Mouse (Mus musculus): ENCODE results near the gene Cacng6. TPM values are rescaled to one million over a fixed set of nuclear protein-coding genes. Genes with fewer than 3 reads are reported as not detected.

The Cacng6 gene
- polyA plus RNA-seq, 1 experiment: 15.0 TPM

DNA sequence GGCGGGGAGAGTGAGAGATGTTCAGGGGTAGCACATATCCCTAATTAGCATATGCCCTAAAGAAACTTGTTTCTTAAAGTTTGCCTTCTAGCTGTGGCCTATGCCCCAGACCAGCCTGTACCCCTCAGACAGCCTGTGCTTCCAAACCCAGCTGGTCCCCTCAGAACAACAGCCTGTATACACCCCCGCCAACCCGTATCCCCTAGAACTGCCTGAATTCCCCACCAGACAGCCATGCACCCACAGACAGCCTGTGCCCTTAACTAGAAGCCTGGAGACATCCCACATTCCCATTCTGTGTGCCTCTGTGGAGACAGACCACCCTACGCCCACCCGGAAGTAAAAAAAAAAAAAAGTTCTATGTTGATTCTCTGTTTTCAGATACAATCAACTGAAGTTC is 1.1 kb downstream of the Cacng6 start:
- Histone ChIP-seq H3K36me3 (ENCODE audit: control insufficient read depth, insufficient read depth) (no peaks in the 10 kb centered on the region), H3K27me3 (ENCODE audit: control insufficient read depth, insufficient read depth, insufficient read length) (no peaks in the 10 kb centered on the region), H3K79me2 (ENCODE audit: control insufficient read depth, insufficient read depth) (no peaks in the 10 kb centered on the region), H3K4me3 (no peak overlapping the region), H3K4me2 (ENCODE audit: low read depth) (peak overlapping the region; percentile 30), H3ac (ENCODE audit: control insufficient read depth, insufficient read length) (no peak overlapping the region)
- TF ChIP-seq USF1 (IDR thresholded peaks at IDR 0.05; ENCODE audit: low read depth) (no peak), MAX (IDR thresholded peaks at IDR 0.05; ENCODE audit: low read depth) (no peak), POLR2AphosphoS2 (IDR thresholded peaks at IDR 0.05; ENCODE audit: insufficient read length, low read depth) (no peak), MYOG (IDR thresholded peaks at IDR 0.05; ENCODE audit: control insufficient read depth in 1 of 3, insufficient read depth in 1 of 3, insufficient read length in 2 of 3, low read depth in 2 of 3) (no peak), REST (IDR thresholded peaks at IDR 0.05; ENCODE audit: insufficient read depth, insufficient read length) (no peak)

DNA sequence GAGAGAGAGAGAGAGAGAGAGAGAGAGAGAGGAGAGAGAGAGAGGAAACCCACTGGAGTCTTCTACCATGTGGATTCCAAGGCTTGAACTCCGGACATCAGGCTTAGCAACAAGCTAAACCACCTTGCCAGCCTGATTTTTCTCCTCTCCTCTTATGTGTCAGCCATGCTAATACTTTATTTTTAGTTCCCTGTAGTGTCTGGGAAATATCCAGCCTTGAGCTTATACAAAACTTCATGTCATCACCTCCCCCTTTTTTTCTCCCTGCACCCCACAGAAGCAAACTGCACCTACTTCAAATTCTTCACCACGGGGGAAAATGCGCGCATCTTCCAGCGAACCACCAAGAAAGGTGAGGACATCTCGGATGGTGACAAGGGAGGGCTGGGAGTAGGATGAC is 6.2 kb downstream of the Cacng6 start:
- H3K27me3 ChIP-seq (ENCODE audit: control insufficient read depth, insufficient read depth, insufficient read length): no peaks in the 10 kb centered on the region
- H3K36me3 ChIP-seq (ENCODE audit: control insufficient read depth, insufficient read depth): no peaks in the 10 kb centered on the region
- H3K4me2 ChIP-seq (ENCODE audit: low read depth): no peak overlapping the region
- no peak overlapping the region for H3ac ChIP-seq (ENCODE audit: control insufficient read depth, insufficient read length)
- TF ChIP-seq POLR2AphosphoS2 (IDR thresholded peaks at IDR 0.05; ENCODE audit: insufficient read length, low read depth): no peak
- no peak for TF ChIP-seq TCF12 (IDR thresholded peaks at IDR 0.05; ENCODE audit: insufficient read depth, poor library complexity, severe bottlenecking)
- TF ChIP-seq MYOD1 (IDR thresholded peaks at IDR 0.05; ENCODE audit: control insufficient read depth in 1 of 3, insufficient read length in 2 of 3, low read depth in 2 of 3): no peak
- TF ChIP-seq MAX (IDR thresholded peaks at IDR 0.05; ENCODE audit: low read depth): no peak
- TF ChIP-seq CEBPB (IDR thresholded peaks at IDR 0.05; ENCODE audit: insufficient read depth, poor library complexity, severe bottlenecking): no peak
- TF ChIP-seq USF1 (IDR thresholded peaks at IDR 0.05; ENCODE audit: low read depth): no peak
- TF ChIP-seq POLR2A (IDR thresholded peaks at IDR 0.05; ENCODE audit: insufficient read length, low read depth): no peak
- TF ChIP-seq MYOG (IDR thresholded peaks at IDR 0.05; ENCODE audit: control insufficient read depth in 1 of 3, insufficient read depth in 1 of 3, insufficient read length in 2 of 3, low read depth in 2 of 3): no peak
- TF ChIP-seq SRF (IDR thresholded peaks at IDR 0.05; ENCODE audit: control insufficient read depth, insufficient read length, low read depth): no peak
- TF ChIP-seq TCF3 (IDR thresholded peaks at IDR 0.05; ENCODE audit: insufficient read length, low read depth): no peak
- no peak for TF ChIP-seq E2F4 (IDR thresholded peaks at IDR 0.05; ENCODE audit: insufficient read depth)
- TF ChIP-seq REST (IDR thresholded peaks at IDR 0.05; ENCODE audit: insufficient read depth, insufficient read length): no peak
- no peak overlapping the region for H3K4me3 ChIP-seq
- H3K79me2 ChIP-seq (ENCODE audit: control insufficient read depth, insufficient read depth): no peaks in the 10 kb centered on the region

DNA sequence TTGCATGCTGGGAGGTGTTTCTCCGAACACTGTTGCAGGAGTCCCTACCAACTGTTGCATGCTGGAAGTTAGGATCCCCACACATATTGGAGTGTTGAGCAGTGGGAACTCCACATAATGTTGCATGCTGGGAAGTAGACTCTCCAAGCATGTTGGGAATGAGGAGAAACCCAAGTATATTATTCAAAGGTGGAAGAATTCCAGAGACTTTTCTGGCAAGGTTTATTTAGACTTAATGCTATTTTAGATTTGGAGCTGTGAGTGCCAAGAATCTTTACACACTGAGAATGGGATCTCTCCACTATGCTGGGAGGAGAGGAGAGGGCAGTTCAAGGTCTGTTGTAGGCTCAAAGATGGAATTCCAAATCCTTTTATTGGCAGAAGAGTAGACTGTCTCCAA is 8.1 kb downstream of the Cacng6 start:
- no peak overlapping the region for H3ac ChIP-seq (ENCODE audit: control insufficient read depth, insufficient read length)
- TF ChIP-seq SRF (IDR thresholded peaks at IDR 0.05; ENCODE audit: control insufficient read depth, insufficient read length, low read depth) (no peak), TCF12 (IDR thresholded peaks at IDR 0.05; ENCODE audit: insufficient read depth, poor library complexity, severe bottlenecking) (no peak), CEBPB (IDR thresholded peaks at IDR 0.05; ENCODE audit: insufficient read depth, poor library complexity, severe bottlenecking) (no peak), MAX (IDR thresholded peaks at IDR 0.05; ENCODE audit: low read depth) (no peak), E2F4 (IDR thresholded peaks at IDR 0.05; ENCODE audit: insufficient read depth) (no peak), POLR2A (IDR thresholded peaks at IDR 0.05; ENCODE audit: insufficient read length, low read depth) (no peak), MYOG (IDR thresholded peaks at IDR 0.05; ENCODE audit: control insufficient read depth in 1 of 3, insufficient read depth in 1 of 3, insufficient read length in 2 of 3, low read depth in 2 of 3) (no peak), TCF3 (IDR thresholded peaks at IDR 0.05; ENCODE audit: insufficient read length, low read depth) (no peak), REST (IDR thresholded peaks at IDR 0.05; ENCODE audit: insufficient read depth, insufficient read length) (no peak), POLR2AphosphoS2 (IDR thresholded peaks at IDR 0.05; ENCODE audit: insufficient read length, low read depth) (no peak), USF1 (IDR thresholded peaks at IDR 0.05; ENCODE audit: low read depth) (no peak), MYOD1 (IDR thresholded peaks at IDR 0.05; ENCODE audit: control insufficient read depth in 1 of 3, insufficient read length in 2 of 3, low read depth in 2 of 3) (no peak)
- H3K4me3 ChIP-seq: no peak overlapping the region
- no peaks in the 10 kb centered on the region for H3K36me3 ChIP-seq (ENCODE audit: control insufficient read depth, insufficient read depth)
- no peaks in the 10 kb centered on the region for H3K79me2 ChIP-seq (ENCODE audit: control insufficient read depth, insufficient read depth)
- no peaks in the 10 kb centered on the region for H3K27me3 ChIP-seq (ENCODE audit: control insufficient read depth, insufficient read depth, insufficient read length)
- no peak overlapping the region for H3K4me2 ChIP-seq (ENCODE audit: low read depth)

DNA sequence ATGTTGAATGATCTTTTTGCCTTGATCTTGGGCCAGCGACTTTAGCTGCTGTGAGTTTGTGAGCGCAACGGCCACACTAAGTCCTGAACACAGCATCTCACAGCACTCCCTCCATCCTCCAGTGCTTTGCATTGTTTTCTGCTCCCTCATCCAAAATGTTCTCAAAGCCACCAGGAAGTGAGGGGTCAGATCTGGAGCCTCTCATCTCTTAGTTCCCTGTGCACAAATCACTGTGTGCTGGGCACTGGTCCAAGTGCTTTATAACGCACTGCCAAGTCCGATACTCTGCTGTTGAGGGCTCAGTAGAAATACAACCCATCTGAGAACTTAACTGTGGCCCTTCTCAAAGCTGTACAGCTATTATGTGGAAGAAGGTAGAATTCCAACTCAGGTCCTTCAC is 13.9 kb downstream of the Cacng6 start:
- Histone ChIP-seq H3ac (ENCODE audit: control insufficient read depth, insufficient read length) (no peak overlapping the region), H3K27me3 (ENCODE audit: control insufficient read depth, insufficient read depth, insufficient read length) (no peaks in the 10 kb centered on the region), H3K36me3 (ENCODE audit: control insufficient read depth, insufficient read depth) (no peaks in the 10 kb centered on the region), H3K79me2 (ENCODE audit: control insufficient read depth, insufficient read depth) (no peaks in the 10 kb centered on the region), H3K4me3 (no peak overlapping the region), H3K4me2 (ENCODE audit: low read depth) (no peak overlapping the region)
- TF ChIP-seq MYOG (IDR thresholded peaks at IDR 0.05; ENCODE audit: control insufficient read depth in 1 of 3, insufficient read depth in 1 of 3, insufficient read length in 2 of 3, low read depth in 2 of 3) (no peak), POLR2AphosphoS2 (IDR thresholded peaks at IDR 0.05; ENCODE audit: insufficient read length, low read depth) (no peak), MAX (IDR thresholded peaks at IDR 0.05; ENCODE audit: low read depth) (no peak), CEBPB (IDR thresholded peaks at IDR 0.05; ENCODE audit: insufficient read depth, poor library complexity, severe bottlenecking) (no peak), TCF3 (IDR thresholded peaks at IDR 0.05; ENCODE audit: insufficient read length, low read depth) (no peak), USF1 (IDR thresholded peaks at IDR 0.05; ENCODE audit: low read depth) (no peak), SRF (IDR thresholded peaks at IDR 0.05; ENCODE audit: control insufficient read depth, insufficient read length, low read depth) (no peak), POLR2A (IDR thresholded peaks at IDR 0.05; ENCODE audit: insufficient read length, low read depth) (no peak)

DNA sequence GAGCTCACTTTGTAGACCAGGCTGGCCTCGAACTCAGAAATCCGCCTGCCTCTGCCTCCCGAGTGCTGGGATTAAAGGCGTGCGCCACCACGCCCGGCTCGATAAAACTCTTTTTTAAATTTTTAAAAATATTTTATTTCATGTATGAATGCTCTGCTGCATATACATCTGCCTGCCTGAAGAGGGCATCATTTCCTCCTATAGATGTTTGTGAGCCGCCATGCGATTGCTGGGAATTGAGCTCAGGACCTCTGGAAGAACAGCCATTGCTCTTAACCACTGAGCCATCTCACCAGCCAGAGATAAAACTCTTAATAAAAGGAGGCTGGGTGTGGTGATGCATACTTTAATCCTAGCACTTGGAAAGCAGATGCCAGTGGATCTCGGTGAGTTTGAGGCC is 16.0 kb downstream of the Cacng6 start:
- TF ChIP-seq CEBPB (IDR thresholded peaks at IDR 0.05; ENCODE audit: insufficient read depth, poor library complexity, severe bottlenecking): no peak
- no peak for TF ChIP-seq TCF3 (IDR thresholded peaks at IDR 0.05; ENCODE audit: insufficient read length, low read depth)
- TF ChIP-seq POLR2A (IDR thresholded peaks at IDR 0.05; ENCODE audit: insufficient read length, low read depth): no peak
- no peak for TF ChIP-seq TCF12 (IDR thresholded peaks at IDR 0.05; ENCODE audit: insufficient read depth, poor library complexity, severe bottlenecking)
- no peak for TF ChIP-seq POLR2AphosphoS2 (IDR thresholded peaks at IDR 0.05; ENCODE audit: insufficient read length, low read depth)
- TF ChIP-seq SRF (IDR thresholded peaks at IDR 0.05; ENCODE audit: control insufficient read depth, insufficient read length, low read depth): no peak
- no peak for TF ChIP-seq MYOG (IDR thresholded peaks at IDR 0.05; ENCODE audit: control insufficient read depth in 1 of 3, insufficient read depth in 1 of 3, insufficient read length in 2 of 3, low read depth in 2 of 3)
- TF ChIP-seq MAX (IDR thresholded peaks at IDR 0.05; ENCODE audit: low read depth): no peak
- no peak for TF ChIP-seq MYOD1 (IDR thresholded peaks at IDR 0.05; ENCODE audit: control insufficient read depth in 1 of 3, insufficient read length in 2 of 3, low read depth in 2 of 3)
- TF ChIP-seq USF1 (IDR thresholded peaks at IDR 0.05; ENCODE audit: low read depth): no peak
- no peak for TF ChIP-seq REST (IDR thresholded peaks at IDR 0.05; ENCODE audit: insufficient read depth, insufficient read length)
- TF ChIP-seq E2F4 (IDR thresholded peaks at IDR 0.05; ENCODE audit: insufficient read depth): no peak
- Histone ChIP-seq H3K36me3 (ENCODE audit: control insufficient read depth, insufficient read depth) (no peaks in the 10 kb centered on the region), H3ac (ENCODE audit: control insufficient read depth, insufficient read length) (no peak overlapping the region), H3K27me3 (ENCODE audit: control insufficient read depth, insufficient read depth, insufficient read length) (no peaks in the 10 kb centered on the region), H3K4me3 (no peak overlapping the region), H3K4me2 (ENCODE audit: low read depth) (no peak overlapping the region), H3K79me2 (ENCODE audit: control insufficient read depth, insufficient read depth) (no peaks in the 10 kb centered on the region)

Data from myocyte (in vitro differentiated cells).